Mouse (Mus musculus): ENCODE data around the gene Gm16429. TPM values are rescaled to one million over a fixed set of nuclear protein-coding genes. Genes with fewer than 3 reads are reported as not detected.
"Not testable (repeated sequence)": the region's sequence is repeated elsewhere in the genome, so short reads cannot be mapped to it uniquely, and the experiment has no call there.

Gene Gm16429
- polyA plus RNA-seq (2015; fragmentation: Nextera tagmentation; extraction: Ambion mirVana) = not detected in 2 replicates

- ATAC-seq (ENCODE audit: low FRiP score, low TSS enrichment); H3K4me3 ChIP-seq (ENCODE audit: low read length); H3K9me3 ChIP-seq (ENCODE audit: low read length); H3K9ac ChIP-seq (replicated peaks; ENCODE audit: low read length); H3K27me3 ChIP-seq (ENCODE audit: insufficient read depth, low read length); H3K36me3 ChIP-seq (ENCODE audit: insufficient read depth, low read length); H3K4me1 ChIP-seq (ENCODE audit: insufficient read depth, low read length); H3K27ac ChIP-seq (ENCODE audit: low read length); H3K4me2 ChIP-seq (replicated peaks; ENCODE audit: low read depth, low read length): not testable (repeated sequence)
- WGBS = no CpG with 5 or more reads among the region's 1 CpGs
These were observed at the start of gene Gm16429 for GRCm38 (mm10) chr5:93928952-93929351. Gene Gm16429 (minus strand): TSS chr5:93929052.

Other genes with a start within 250 kb of the Gm16429 start
- gene Gm7792, start 85.3 kb downstream of the Gm16429 start, polyA plus RNA-seq (2015; fragmentation: Nextera tagmentation; extraction: Ambion mirVana) = not detected in 2 replicates
- gene BC061212, start 141.5 kb upstream of the Gm16429 start, polyA plus RNA-seq (2015; fragmentation: Nextera tagmentation; extraction: Ambion mirVana) = not detected in 2 replicates
- not detected in 2 replicates for gene Gm6351, start 147.3 kb upstream of the Gm16429 start, polyA plus RNA-seq (2015; fragmentation: Nextera tagmentation; extraction: Ambion mirVana)

All from kidney, embryonic 16.5 days (tissue).